Mouse (Mus musculus): Measurements from ENCODE around the gene Oscp1. TPM values are rescaled to one million over a fixed set of nuclear protein-coding genes. Genes with fewer than 3 reads are reported as not detected.

Oscp1 gene
- polyA plus RNA-seq, 1 experiment from 2014 or later, result 8.9 TPM

Other genes starting within 250 kb of the Oscp1 start
- 0.85 and 1.1 TPM in 2 replicates for gene Csf3r, start 34.0 kb upstream of the Oscp1 start, polyA plus RNA-seq (2015; fragmentation: Nextera tagmentation; extraction: Ambion mirVana)
- 142 and 166 TPM in 2 replicates for gene Mrps15, start 11.6 kb upstream of the Oscp1 start, polyA plus RNA-seq (2015; fragmentation: Nextera tagmentation; extraction: Ambion mirVana)
- 55.3 TPM in 2 replicates for gene Lsm10, start 38.1 kb downstream of the Oscp1 start, polyA plus RNA-seq (2015; fragmentation: Nextera tagmentation; extraction: Ambion mirVana)
- 29.5 and 32.1 TPM in 2 replicates for gene Stk40, start 45.4 kb downstream of the Oscp1 start, polyA plus RNA-seq (2015; fragmentation: Nextera tagmentation; extraction: Ambion mirVana)
- 41.8 and 44.6 TPM in 2 replicates for gene Eva1b, start 89.2 kb downstream of the Oscp1 start, polyA plus RNA-seq (2015; fragmentation: Nextera tagmentation; extraction: Ambion mirVana)
- 12.8 and 12.9 TPM in 2 replicates for gene Sh3d21, start 104.9 kb downstream of the Oscp1 start, polyA plus RNA-seq (2015; fragmentation: Nextera tagmentation; extraction: Ambion mirVana)
- 172 and 202 TPM in 2 replicates for gene Thrap3, start 144.2 kb downstream of the Oscp1 start, polyA plus RNA-seq (2015; fragmentation: Nextera tagmentation; extraction: Ambion mirVana)
- 26.7 and 27.6 TPM in 2 replicates for gene Map7d1, start 197.8 kb downstream of the Oscp1 start, polyA plus RNA-seq (2015; fragmentation: Nextera tagmentation; extraction: Ambion mirVana)
- gene Trappc3, start 203.8 kb downstream of the Oscp1 start, polyA plus RNA-seq (2015; fragmentation: Nextera tagmentation; extraction: Ambion mirVana), result 94.2 and 99.7 TPM in 2 replicates
- 7.1 and 8.2 TPM in 2 replicates for gene Col8a2, start 228.2 kb downstream of the Oscp1 start, polyA plus RNA-seq (2015; fragmentation: Nextera tagmentation; extraction: Ambion mirVana)